Mouse (Mus musculus): ENCODE data around the gene Casp6. TPM values are rescaled to one million over a fixed set of nuclear protein-coding genes. Genes with fewer than 3 reads are reported as not detected.

Casp6 gene
- total RNA-seq, 2 experiments from 2014 or later, result 9.8 to 17.5 TPM

- no peak for ATAC-seq (replicated peaks; ENCODE audit: poor library complexity, severe bottlenecking)
Measured at GRCm38 (mm10) chr3:129917424-129917823, 16.2 kb downstream of the Casp6 start.

DNA sequence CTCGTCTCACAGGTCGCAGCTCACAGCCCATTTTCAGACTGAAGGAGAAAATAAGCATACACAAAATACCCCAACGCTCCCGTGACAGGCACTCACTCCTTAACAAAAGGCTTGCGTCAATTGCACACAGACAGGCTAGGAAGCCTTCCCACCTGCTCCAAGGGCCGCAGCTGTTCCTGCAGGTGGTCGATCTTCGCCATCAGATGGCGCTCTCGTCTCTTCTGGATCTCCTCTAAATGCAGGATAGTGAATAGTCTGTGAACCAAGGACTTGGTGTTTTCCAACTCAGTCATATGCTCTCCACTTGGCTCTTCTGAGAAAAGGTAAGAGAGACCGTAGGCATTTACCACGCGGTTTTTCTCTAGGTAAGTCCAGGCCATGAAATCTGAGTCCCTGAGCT is 17.2 kb downstream of the Casp6 start:
- peak; percentile 88 for ATAC-seq (replicated peaks; ENCODE audit: poor library complexity, severe bottlenecking)

DNA sequence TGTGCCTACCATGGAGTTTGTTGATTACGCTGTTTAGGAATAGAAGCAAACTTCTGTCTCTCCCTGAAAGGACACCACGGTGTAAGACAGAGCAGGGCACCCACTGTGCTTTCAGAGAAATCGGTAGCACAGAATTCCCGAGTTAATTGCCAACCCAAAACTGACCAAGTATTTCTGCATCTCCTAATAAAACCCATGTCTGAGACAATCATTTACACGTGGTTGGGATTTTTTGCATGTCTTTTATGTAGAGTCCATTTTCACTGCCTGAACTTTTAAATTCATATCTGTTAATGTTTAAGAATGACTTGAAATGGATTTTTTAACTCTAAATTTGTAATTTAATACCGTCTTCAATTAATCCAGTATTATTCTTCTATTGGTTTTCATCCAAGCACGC is 22.4 kb downstream of the Casp6 start:
- ATAC-seq (replicated peaks; ENCODE audit: poor library complexity, severe bottlenecking), result no peak

- ATAC-seq (replicated peaks; ENCODE audit: poor library complexity, severe bottlenecking), result peak; percentile 27
Measured at GRCm38 (mm10) chr3:129925861-129926260, 24.6 kb downstream of the Casp6 start.

DNA sequence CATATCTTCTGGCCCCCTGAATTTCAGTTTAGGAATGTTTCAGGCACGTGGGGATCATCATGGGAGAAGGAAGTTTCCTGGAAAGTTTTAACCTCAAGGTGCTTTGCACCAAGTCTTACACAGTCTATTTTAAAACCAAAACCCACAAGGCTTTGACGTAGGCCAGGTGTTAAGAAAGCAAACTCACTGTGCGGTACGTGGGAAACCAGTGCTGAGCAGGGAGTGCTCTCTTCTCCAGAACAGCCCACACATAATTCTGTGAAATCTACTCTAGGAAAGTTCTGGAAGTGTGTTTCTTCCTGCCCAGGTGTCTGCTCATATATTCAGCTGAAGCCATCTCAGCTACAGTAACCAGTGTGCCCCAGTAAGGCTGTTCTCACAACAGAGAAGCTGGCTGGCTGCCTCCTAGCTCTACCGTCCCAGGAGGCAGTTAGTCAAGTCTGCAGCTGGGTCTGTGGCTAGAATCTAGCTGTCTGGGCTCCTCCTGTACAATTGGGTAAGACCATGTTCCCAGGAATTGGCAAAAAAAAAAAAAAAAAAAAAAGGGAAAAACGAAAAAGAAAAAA is 29.1 kb downstream of the Casp6 start:
- ATAC-seq (replicated peaks; ENCODE audit: poor library complexity, severe bottlenecking), result no peak

- ATAC-seq (replicated peaks; ENCODE audit: poor library complexity, severe bottlenecking), result peak; percentile 58; the same call in 1 of the 2 replicates
Measured at GRCm38 (mm10) chr3:129932443-129932842, 31.2 kb downstream of the Casp6 start.

- peak; percentile 97 for ATAC-seq (replicated peaks; ENCODE audit: poor library complexity, severe bottlenecking)
Measured at GRCm38 (mm10) chr3:129936561-129936960, 35.3 kb downstream of the Casp6 start.

- no peak for ATAC-seq (replicated peaks; ENCODE audit: poor library complexity, severe bottlenecking)
Measured at GRCm38 (mm10) chr3:129937848-129938247, 36.6 kb downstream of the Casp6 start.

DNA sequence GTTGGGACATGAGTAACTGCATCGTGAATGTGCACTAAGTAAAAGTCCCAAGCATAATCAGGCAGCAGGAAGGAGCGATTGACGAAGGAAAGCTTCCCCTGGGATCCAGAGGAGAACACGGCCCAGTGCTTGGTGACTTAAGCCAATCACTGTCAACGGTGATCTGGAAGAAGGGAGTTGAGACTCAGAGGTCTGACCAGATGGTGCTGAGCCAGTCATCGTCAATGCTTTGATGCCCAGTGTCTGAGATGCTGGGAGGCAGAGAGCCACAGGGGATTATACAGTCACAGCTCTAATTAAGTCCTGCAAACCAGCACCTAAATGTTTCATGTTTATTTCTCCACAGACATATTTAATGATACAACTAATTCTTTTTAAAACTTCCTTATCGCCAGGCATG is 37.8 kb downstream of the Casp6 start:
- ATAC-seq (replicated peaks; ENCODE audit: poor library complexity, severe bottlenecking), result no peak

- ATAC-seq (replicated peaks; ENCODE audit: poor library complexity, severe bottlenecking), result no peak
Measured at GRCm38 (mm10) chr3:129940780-129941179, 39.6 kb downstream of the Casp6 start.

GRCm38 (mm10) chr3:129941291-129941690 is 40.1 kb downstream of the Casp6 start:
- no peak for ATAC-seq (replicated peaks; ENCODE audit: poor library complexity, severe bottlenecking)

GRCm38 (mm10) chr3:129943813-129944212 is 42.6 kb downstream of the Casp6 start:
- ATAC-seq (replicated peaks; ENCODE audit: poor library complexity, severe bottlenecking), result peak; percentile 64

- ATAC-seq (replicated peaks; ENCODE audit: poor library complexity, severe bottlenecking), result peak; percentile 12; the same call in 1 of the 2 replicates
Measured at GRCm38 (mm10) chr3:129946217-129946914, 45.1 kb downstream of the Casp6 start.

DNA sequence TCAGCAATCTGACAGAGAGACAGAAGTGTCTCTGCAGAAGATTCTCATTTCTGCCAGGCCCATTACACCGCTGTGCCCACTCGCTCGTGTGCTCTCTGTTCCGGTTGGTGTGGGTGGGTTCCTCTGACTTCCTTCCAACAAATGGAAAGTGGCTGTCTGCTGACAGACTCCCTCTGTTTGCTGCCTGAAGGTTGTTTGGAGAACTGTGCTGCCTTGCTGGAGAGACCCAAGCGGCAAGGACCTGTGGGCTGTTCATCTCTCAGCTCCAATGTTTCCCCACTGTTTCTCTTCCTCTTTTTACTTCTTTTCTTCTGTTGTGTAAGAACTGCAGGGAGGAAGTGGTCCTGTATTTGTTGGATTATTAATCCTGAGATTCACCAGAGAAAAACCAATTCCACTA is 47.1 kb downstream of the Casp6 start:
- ATAC-seq (replicated peaks; ENCODE audit: poor library complexity, severe bottlenecking), result peak; percentile 62

- ATAC-seq (replicated peaks; ENCODE audit: poor library complexity, severe bottlenecking), result peak; percentile 70
Measured at GRCm38 (mm10) chr3:129949158-129949773, 48.0 kb downstream of the Casp6 start.

DNA sequence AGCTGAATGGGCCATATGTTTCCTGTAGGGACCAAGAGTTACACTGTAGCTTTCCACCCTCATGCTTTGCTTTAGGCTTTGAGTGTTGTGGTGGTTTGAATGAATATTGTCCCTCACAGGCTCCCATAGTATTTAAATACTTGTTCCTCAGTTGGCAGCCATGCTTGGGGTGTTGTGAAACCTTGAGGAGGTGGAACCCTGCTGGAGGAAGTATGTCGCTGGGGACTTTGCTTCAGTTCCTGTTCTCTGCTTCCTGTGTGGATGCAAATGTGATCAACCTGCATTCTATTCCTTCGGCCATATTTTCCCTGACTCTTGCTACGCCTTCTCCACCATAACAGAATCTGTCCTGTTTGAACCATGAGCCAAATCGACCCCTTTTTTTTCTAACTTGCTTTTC is 52.1 kb downstream of the Casp6 start:
- ATAC-seq (replicated peaks; ENCODE audit: poor library complexity, severe bottlenecking), result peak; percentile 63

DNA sequence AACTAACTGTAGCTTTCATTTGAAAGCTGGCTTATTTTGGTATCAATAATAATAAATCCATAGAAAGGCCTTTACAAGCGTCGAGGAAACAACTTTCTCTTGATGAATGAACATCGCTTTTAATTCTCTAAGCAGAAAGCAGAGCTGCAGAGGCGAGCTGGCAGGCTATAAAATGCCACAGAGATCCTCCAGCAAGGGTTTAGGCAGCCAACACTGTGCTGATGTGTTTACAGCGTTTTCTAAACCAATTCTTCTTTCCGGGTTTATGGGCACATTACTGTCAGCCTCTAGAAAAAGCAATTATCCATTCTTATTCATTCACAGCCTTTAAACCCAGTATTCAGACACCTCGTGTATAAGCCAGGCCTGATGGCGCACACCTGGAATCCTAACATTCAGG is 61.3 kb downstream of the Casp6 start:
- no peak for ATAC-seq (replicated peaks; ENCODE audit: poor library complexity, severe bottlenecking)

Other genes starting within 250 kb of the Casp6 start
- 3.8 and 6.1 TPM in 2 replicates for gene Egf, start 146.1 kb upstream of the Casp6 start, total RNA-seq (2014; fragmentation: Nextera tagmentation)
- 1.5 and 1.7 TPM in 2 replicates for gene Egf, start 146.1 kb upstream of the Casp6 start, total RNA-seq (2017)
- gene Lrit3, start 97.4 kb upstream of the Casp6 start, total RNA-seq (2014; fragmentation: Nextera tagmentation), result not detected in 2 replicates
- gene Lrit3, start 97.4 kb upstream of the Casp6 start, total RNA-seq (2017), result not detected in 2 replicates
- gene Rrh, start 78.8 kb upstream of the Casp6 start, total RNA-seq (2014; fragmentation: Nextera tagmentation), result not detected in 2 replicates
- 0.31 TPM in 1 of 2 replicates, not detected in the other for gene Rrh, start 78.8 kb upstream of the Casp6 start, total RNA-seq (2017)
- 137 and 179 TPM in 2 replicates for gene Gar1, start 70.0 kb upstream of the Casp6 start, total RNA-seq (2014; fragmentation: Nextera tagmentation)
- 23.3 and 26.8 TPM in 2 replicates for gene Gar1, start 70.0 kb upstream of the Casp6 start, total RNA-seq (2017)
- gene Cfi, start 65.5 kb upstream of the Casp6 start, total RNA-seq (2014; fragmentation: Nextera tagmentation), result not detected in 2 replicates
- gene Cfi, start 65.5 kb upstream of the Casp6 start, total RNA-seq (2017), result not detected in 2 replicates
- gene Pla2g12a, start 22.8 kb upstream of the Casp6 start, total RNA-seq (2014; fragmentation: Nextera tagmentation), result 13.4 and 30.8 TPM in 2 replicates
- gene Pla2g12a, start 22.8 kb upstream of the Casp6 start, total RNA-seq (2017), result 14.1 and 20.9 TPM in 2 replicates
- gene Mcub, start 68.8 kb downstream of the Casp6 start, total RNA-seq (2014; fragmentation: Nextera tagmentation), result 4.6 and 12.8 TPM in 2 replicates
- gene Mcub, start 68.8 kb downstream of the Casp6 start, total RNA-seq (2017), result 1.9 and 4.2 TPM in 2 replicates
- 47.0 and 53.3 TPM in 2 replicates for gene Sec24b, start 160.1 kb downstream of the Casp6 start, total RNA-seq (2014; fragmentation: Nextera tagmentation)
- gene Sec24b, start 160.1 kb downstream of the Casp6 start, total RNA-seq (2017), result 21.1 and 34.5 TPM in 2 replicates
- gene Col25a1, start 230.1 kb downstream of the Casp6 start, total RNA-seq (2014; fragmentation: Nextera tagmentation), result not detected in 2 replicates
- not detected in 2 replicates for gene Col25a1, start 230.1 kb downstream of the Casp6 start, total RNA-seq (2017)

Measured in granulocyte monocyte progenitor cell, adult 5-6 weeks (primary cell).